Comparison of ENCODE assay signal across 12 mouse cellular contexts in the genomic region with DNA sequence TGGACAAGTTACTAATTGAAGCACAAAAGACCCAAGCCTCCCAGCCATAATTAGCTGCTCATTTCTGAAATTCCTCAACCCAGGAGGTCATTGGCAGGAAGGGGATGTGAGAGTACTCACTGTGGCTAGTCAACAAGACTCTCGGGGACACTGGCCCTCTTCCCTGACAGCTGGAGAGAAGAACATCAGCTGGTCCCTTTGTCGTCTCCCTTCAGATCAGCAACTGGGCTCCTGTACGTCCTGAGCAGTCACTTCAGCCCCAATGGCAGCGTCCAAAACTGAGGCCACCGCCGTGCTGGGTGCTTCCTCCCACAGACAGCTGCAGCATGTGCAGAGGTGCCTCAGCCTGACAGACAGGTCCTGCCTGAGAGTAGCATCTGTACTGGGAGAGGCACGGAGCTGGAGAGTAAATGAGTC. TPM values are rescaled to one million over a fixed set of nuclear protein-coding genes. Genes with fewer than 3 reads are reported as not detected.
DNase-seq lines count a peak whose midpoint lies in the region; ATAC-seq and TF ChIP-seq lines count a peak whose summit lies in the region.
"Had no signal": no experiment of that assay in that cellular context is flagged by ENCODE, and none has a peak within 500 bp of the region (broad histone marks: within the 10 kb centered on the region; RNA-seq: fewer than 3 reads in every experiment).

Adgrf2 (minus strand) TSS at position 379 of the 417 bp plus-strand sequence.

- H3K4me2 ChIP-seq in embryonic facial prominence, embryonic 14.5 days (ENCODE audit: low read depth, low read length) = no peak within 1 kb of the TSS
- peak within 1 kb of the TSS; percentile 28; the same call in 1 of the 2 replicates for H3K4me2 ChIP-seq in heart, postnatal 0 days (ENCODE audit: low read depth, low read length)
- no peak within 1 kb of the TSS for H3K4me2 ChIP-seq in lung, embryonic 15.5 days
- H3K4me2 ChIP-seq: neural tube, embryonic 15.5 days had no signal

- no peaks in the 10 kb centered on the region for H3K27me3 ChIP-seq in embryonic facial prominence, embryonic 14.5 days (replicated peaks; ENCODE audit: control insufficient read depth, insufficient read depth, low read length)
- no peaks in the 10 kb centered on the region for H3K27me3 ChIP-seq in heart, postnatal 0 days (ENCODE audit: control insufficient read depth, insufficient read depth, low read length)
- no peaks in the 10 kb centered on the region for H3K27me3 ChIP-seq in lung, embryonic 15.5 days
- H3K27me3 ChIP-seq: megakaryocyte, embryonic 14.5 days; neural tube, embryonic 15.5 days had no signal

- no peaks in the 10 kb centered on the region for H3K4me1 ChIP-seq in embryonic facial prominence, embryonic 14.5 days (ENCODE audit: control insufficient read depth, insufficient read depth, low read length)
- H3K4me1 ChIP-seq in heart, postnatal 0 days (ENCODE audit: control insufficient read depth, insufficient read depth) = peaks cover 7% of the 10 kb centered on the region; the same call in 1 of the 2 replicates
- no peaks in the 10 kb centered on the region for H3K4me1 ChIP-seq in lung, embryonic 15.5 days
- H3K4me1 ChIP-seq: megakaryocyte, embryonic 14.5 days; neural tube, embryonic 15.5 days had no signal

- TF ChIP-seq POLR2A in brain, embryonic 14.5 days (IDR thresholded peaks at IDR 0.05; ENCODE audit: borderline replicate concordance, extremely low read depth, insufficient read depth, insufficient read length, poor library complexity, severe bottlenecking) = no peak

- DNase-seq in brain, embryonic 14.5 days (ENCODE audit: low read depth) = peak; percentile 5
- DNase-seq in embryonic facial prominence, embryonic 14.5 days (ENCODE audit: low spot score) = peak; percentile 50
- peak; percentile 8 for DNase-seq in heart, postnatal 0 days (ENCODE audit: low spot score)
- DNase-seq in adrenal gland, postnatal 10 days = no peak
- DNase-seq in adrenal gland, postnatal 25 days = no peak
- no peak for DNase-seq in layer of hippocampus, postnatal 10 days (ENCODE audit: low spot score in 2 of 2)
- no peak for DNase-seq in adipocyte (ENCODE audit: low spot score)

- TF ChIP-seq EP300 in heart, postnatal 0 days (IDR thresholded peaks at IDR 0.05; ENCODE audit: low read depth) = no peak

- H3K9ac ChIP-seq in embryonic facial prominence, embryonic 14.5 days (ENCODE audit: low read depth, low read length) = no peak within 1 kb of the TSS
- H3K9ac ChIP-seq in heart, postnatal 0 days (replicated peaks; ENCODE audit: low read depth, low read length) = no peak within 1 kb of the TSS
- H3K9ac ChIP-seq in lung, embryonic 15.5 days = no peak within 1 kb of the TSS
- H3K9ac ChIP-seq: neural tube, embryonic 15.5 days had no signal

- peak; percentile 65; the same call in 1 of the 2 replicates for ATAC-seq in embryonic facial prominence, embryonic 14.5 days (ENCODE audit: low read depth)
- peak; percentile 47; the same call in 1 of the 2 replicates for ATAC-seq in heart, postnatal 0 days (ENCODE audit: insufficient read depth, low read depth)
- ATAC-seq in lung, embryonic 15.5 days (ENCODE audit: borderline replicate concordance, extremely low read depth, low FRiP score, low TSS enrichment) = peak; percentile 49; the same call in 1 of the 2 replicates

- TF ChIP-seq CTCF in brain, embryonic 14.5 days (IDR thresholded peaks at IDR 0.05; ENCODE audit: borderline replicate concordance, extremely low read depth, insufficient read depth, insufficient read length) = no peak
- TF ChIP-seq CTCF in heart, postnatal 0 days (IDR thresholded peaks at IDR 0.05; ENCODE audit: low read depth) = no peak

- 8% methylated on average over 7 of the region's 7 CpGs for WGBS in embryonic facial prominence, embryonic 14.5 days
- WGBS in heart, postnatal 0 days = 11% methylated on average over 7 of the region's 7 CpGs
- 18% methylated on average over 7 of the region's 7 CpGs for WGBS in lung, embryonic 15.5 days

- no peaks in the 10 kb centered on the region for H3K36me3 ChIP-seq in embryonic facial prominence, embryonic 14.5 days (ENCODE audit: control insufficient read depth, insufficient read depth, low read length)
- no peaks in the 10 kb centered on the region for H3K36me3 ChIP-seq in heart, postnatal 0 days (replicated peaks; ENCODE audit: control insufficient read depth, insufficient read depth, low read length)
- no peaks in the 10 kb centered on the region for H3K36me3 ChIP-seq in lung, embryonic 15.5 days
- H3K36me3 ChIP-seq: hindbrain, embryonic 10.5 days; neural tube, embryonic 15.5 days had no signal

- H3K9me3 ChIP-seq in embryonic facial prominence, embryonic 14.5 days (ENCODE audit: control insufficient read depth, low read length) = no peaks in the 10 kb centered on the region
- H3K9me3 ChIP-seq in heart, postnatal 0 days (replicated peaks; ENCODE audit: control insufficient read depth, low read length) = no peaks in the 10 kb centered on the region
- no peaks in the 10 kb centered on the region for H3K9me3 ChIP-seq in lung, embryonic 15.5 days
- H3K9me3 ChIP-seq: hindbrain, embryonic 10.5 days; neural tube, embryonic 15.5 days had no signal

- no peak within 1 kb of the TSS for H3K4me3 ChIP-seq in embryonic facial prominence, embryonic 14.5 days (ENCODE audit: low read depth, low read length)
- no peak within 1 kb of the TSS for H3K4me3 ChIP-seq in heart, postnatal 0 days (ENCODE audit: low read depth, low read length)
- H3K4me3 ChIP-seq in lung, embryonic 15.5 days = no peak within 1 kb of the TSS
- H3K4me3 ChIP-seq: hindbrain, embryonic 10.5 days; megakaryocyte, embryonic 14.5 days; neural tube, embryonic 15.5 days had no signal

- no peak within 1 kb of the TSS for H3K27ac ChIP-seq in embryonic facial prominence, embryonic 14.5 days (replicated peaks; ENCODE audit: low read depth, low read length)
- H3K27ac ChIP-seq in heart, postnatal 0 days (ENCODE audit: low read depth) = no peak within 1 kb of the TSS
- H3K27ac ChIP-seq in lung, embryonic 15.5 days = no peak within 1 kb of the TSS
- H3K27ac ChIP-seq: hindbrain, embryonic 10.5 days; neural tube, embryonic 15.5 days had no signal

RNA-seq across cellular contexts. Expression of gene Adgrf2, which starts in this region (rescaled TPM):
- 0.45 and 0.54 TPM in 2 replicates for polyA plus RNA-seq in brain, embryonic 14.5 days (2012; rRNA removed)
- polyA plus RNA-seq in embryonic facial prominence, embryonic 14.5 days (2014; fragmentation: Nextera tagmentation; extraction: Ambion mirVana) = 0.50 and 0.85 TPM in 2 replicates
- 0.04 and 0.15 TPM in 2 replicates for total RNA-seq in heart, postnatal 0 days (2014; rRNA removed; ENCODE audit: low replicate concordance)
- 0.05 TPM in 1 of 2 replicates, not detected in the other for polyA plus RNA-seq in heart, postnatal 0 days (2015; fragmentation: Nextera tagmentation; extraction: Ambion mirVana)
- not detected in 2 replicates for polyA plus RNA-seq in lung, embryonic 15.5 days (2015; fragmentation: Nextera tagmentation; extraction: Ambion mirVana)
- total RNA-seq in adrenal gland, postnatal 10 days (2021) = under 1 TPM; 0.09 to 0.18 TPM
- total RNA-seq in adrenal gland, postnatal 25 days (2021) = 0.18 and 0.29 TPM in 2 replicates
- under 1 TPM; 0.42 to 0.66 TPM for total RNA-seq in layer of hippocampus, postnatal 10 days (2021)
- polyA plus RNA-seq: embryonic facial prominence, embryonic 11.5 days; hindbrain, embryonic 10.5 days had no signal

Comparison
In these comparisons a context has a peak if more than half of its experiments do, and no peak if none do; other contexts are left out.
1. Peak in DNase-seq in brain, embryonic 14.5 days; RNA of the gene not detected or under 1 TPM.
2. Peak in DNase-seq and ATAC-seq in embryonic facial prominence, embryonic 14.5 days; RNA of the gene not detected or under 1 TPM.
3. Peak in DNase-seq, ATAC-seq and H3K4me2 ChIP-seq in heart, postnatal 0 days; RNA of the gene not detected or under 1 TPM.
4. Peak in ATAC-seq in lung, embryonic 15.5 days; RNA of the gene not detected or under 1 TPM.